Mouse (Mus musculus): ENCODE data around the gene Ripply3. TPM values are rescaled to one million over a fixed set of nuclear protein-coding genes. Genes with fewer than 3 reads are reported as not detected.
"Not testable (repeated sequence)": the region's sequence is repeated elsewhere in the genome, so short reads cannot be mapped to it uniquely, and the experiment has no call there.

The Ripply3 gene
- total RNA-seq, 2 experiments from 2014 or later, result 0.29 TPM; not detected in 1

DNA sequence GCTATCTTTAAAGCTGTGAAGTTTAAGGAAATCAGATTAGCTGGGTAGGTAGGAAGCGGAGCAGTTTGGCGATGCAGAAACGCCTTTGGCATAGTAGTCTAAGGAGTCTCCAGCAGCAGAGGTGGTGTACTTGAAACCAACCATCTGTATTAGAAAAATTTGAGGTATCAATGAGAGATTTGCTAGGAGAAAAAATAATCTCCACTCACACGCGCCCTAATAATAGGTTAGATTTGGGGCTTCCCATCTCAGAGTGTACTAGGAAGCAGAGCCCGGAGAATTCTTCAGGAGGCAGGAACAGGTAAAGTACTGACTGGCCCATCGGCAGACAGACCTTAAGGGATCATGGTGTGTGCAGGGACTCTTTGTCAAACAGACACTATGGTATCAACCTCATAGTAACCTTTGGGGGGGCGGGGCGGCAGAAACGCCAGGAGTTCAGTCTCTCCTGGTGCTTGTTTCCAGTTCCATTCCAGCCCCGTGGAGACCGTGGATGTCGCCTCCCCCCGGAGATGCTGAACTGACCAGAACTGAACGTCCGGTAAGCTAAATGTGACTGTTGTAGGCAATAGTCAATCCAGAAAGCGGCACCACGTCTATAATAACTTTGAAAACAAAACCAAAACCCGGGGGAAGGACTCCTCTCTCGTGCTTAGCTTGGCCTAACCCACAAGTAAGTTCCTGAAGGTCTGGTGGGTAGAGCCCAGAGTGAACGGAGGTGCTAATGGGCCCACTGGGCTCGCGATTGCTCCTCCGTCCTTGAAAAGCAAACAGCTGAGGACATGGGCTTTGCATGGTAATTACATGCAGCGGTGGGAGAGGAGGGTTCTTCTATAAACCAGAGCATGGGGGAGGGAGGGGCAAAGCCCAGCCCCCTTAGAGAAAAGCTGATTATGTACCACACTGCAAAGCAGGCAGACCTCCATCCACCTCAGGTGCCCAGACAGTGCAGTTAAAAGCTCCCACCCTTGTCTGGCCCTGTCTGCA lies 954 bp downstream of the Ripply3 start:
- H3K4me3 ChIP-seq, result peak overlapping the region; percentile 54
- DNase-seq (ENCODE audit: low spot score in 2 of 2), result no peak
- no peak overlapping the region for H3K27ac ChIP-seq
- TF ChIP-seq CTCF (conservative IDR thresholded peaks at IDR 0.05), result no peak

DNA sequence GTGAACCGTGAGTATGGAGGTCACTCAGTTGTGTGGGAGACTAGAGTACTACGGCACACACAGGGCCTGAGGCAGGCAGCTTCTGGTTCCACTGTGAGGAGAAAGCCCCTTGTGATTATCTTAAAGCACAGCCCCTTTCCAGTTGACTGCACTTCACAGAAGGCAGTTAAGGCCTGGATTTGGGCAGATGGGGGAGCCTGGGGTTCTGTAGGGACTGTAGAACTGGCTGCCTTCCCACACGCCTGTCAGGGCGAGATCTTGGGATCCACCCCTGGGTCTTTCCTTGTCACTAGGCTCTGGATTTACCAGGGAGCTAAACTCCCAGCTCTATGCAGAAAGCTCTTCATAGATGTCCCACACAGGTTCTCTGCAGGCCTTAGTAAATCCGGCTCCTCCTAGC lies 2.2 kb downstream of the Ripply3 start:
- Histone ChIP-seq H3K27ac (no peak overlapping the region), H3K4me3 (no peak overlapping the region)
- no peak for TF ChIP-seq CTCF (conservative IDR thresholded peaks at IDR 0.05)
- DNase-seq (ENCODE audit: low spot score in 2 of 2), result no peak

DNA sequence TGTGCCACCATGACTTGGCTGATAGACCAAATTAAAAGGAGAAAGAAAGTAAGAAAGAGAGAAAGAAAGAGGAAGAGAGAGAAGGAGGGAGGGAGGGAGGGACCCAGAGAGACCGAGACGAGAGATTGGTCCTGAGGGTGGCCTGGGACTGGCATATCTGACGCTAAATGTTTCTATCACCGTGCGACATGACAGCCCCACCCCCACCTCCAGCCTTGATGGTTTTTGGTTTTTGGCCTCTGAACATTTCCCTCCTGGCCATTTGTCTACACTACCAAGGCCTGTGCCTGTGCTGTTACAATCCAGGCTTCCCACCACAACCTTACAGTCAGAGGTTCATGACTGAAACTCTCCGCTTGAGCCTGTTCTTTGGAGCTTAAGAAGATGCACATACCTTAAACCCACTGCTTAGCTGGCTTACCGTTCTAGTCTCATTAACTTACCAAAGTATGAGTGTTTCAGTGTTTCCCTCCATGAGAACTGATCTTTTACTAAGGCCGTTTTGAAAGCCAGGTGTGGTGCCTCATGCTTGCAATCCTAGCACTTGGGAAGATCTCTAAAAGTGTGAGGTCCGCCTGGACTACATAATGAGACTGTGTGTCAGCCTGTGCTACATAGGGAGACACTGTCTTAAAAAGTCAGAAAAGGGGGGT lies 3.1 kb downstream of the Ripply3 start:
- TF ChIP-seq CTCF (conservative IDR thresholded peaks at IDR 0.05), result no peak
- no peak for DNase-seq (ENCODE audit: low spot score in 2 of 2)
- no peak overlapping the region for H3K4me3 ChIP-seq
- H3K27ac ChIP-seq, result no peak overlapping the region

DNA sequence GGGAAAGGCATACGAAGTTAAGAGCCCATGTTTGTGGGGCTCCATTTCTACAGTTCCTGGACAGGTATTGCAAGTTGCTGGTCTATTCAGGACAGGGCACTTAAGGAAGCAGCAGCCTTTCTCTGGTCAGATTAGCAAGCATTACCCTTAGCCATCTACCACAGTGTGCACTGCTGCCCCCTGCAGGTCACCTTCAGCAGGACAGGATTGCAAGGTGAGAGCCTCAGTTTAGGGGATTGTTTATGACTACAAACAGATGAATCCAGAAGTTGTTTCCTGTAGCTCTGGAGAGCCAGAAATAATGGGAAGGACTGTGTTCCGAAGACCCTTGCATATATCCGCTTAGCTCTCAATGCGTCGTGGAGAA lies 3.6 kb downstream of the Ripply3 start:
- H3K27ac ChIP-seq, result no peak overlapping the region
- DNase-seq (ENCODE audit: low spot score in 2 of 2), result peak in 1 of 2 experiments; percentile 63
- no peak overlapping the region for H3K4me3 ChIP-seq
- TF ChIP-seq CTCF (conservative IDR thresholded peaks at IDR 0.05), result peak; percentile 88

DNA sequence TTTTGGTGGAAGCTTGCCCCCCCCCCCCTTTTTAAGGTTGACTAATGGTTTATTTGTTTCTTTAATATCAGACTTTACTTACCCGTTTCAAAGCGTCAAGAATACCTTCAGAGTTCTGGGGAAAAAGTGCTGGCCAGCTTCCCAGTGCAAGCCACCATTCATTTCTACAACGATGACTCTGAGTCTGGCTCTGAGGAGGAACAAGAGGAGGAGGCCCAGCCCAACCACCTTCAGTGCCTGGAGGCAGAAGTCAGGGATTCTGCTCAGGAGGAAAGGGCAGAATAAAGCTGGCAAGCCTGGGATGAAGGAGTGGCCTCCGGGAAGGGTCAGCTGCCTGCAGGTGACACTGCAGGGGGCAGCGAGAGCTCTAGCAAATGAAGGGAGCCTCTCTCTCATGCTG lies 7.4 kb downstream of the Ripply3 start:
- no peak for TF ChIP-seq CTCF (conservative IDR thresholded peaks at IDR 0.05)
- Histone ChIP-seq H3K4me3 (no peak overlapping the region), H3K27ac (no peak overlapping the region)
- no peak for DNase-seq (ENCODE audit: low spot score in 2 of 2)

DNA sequence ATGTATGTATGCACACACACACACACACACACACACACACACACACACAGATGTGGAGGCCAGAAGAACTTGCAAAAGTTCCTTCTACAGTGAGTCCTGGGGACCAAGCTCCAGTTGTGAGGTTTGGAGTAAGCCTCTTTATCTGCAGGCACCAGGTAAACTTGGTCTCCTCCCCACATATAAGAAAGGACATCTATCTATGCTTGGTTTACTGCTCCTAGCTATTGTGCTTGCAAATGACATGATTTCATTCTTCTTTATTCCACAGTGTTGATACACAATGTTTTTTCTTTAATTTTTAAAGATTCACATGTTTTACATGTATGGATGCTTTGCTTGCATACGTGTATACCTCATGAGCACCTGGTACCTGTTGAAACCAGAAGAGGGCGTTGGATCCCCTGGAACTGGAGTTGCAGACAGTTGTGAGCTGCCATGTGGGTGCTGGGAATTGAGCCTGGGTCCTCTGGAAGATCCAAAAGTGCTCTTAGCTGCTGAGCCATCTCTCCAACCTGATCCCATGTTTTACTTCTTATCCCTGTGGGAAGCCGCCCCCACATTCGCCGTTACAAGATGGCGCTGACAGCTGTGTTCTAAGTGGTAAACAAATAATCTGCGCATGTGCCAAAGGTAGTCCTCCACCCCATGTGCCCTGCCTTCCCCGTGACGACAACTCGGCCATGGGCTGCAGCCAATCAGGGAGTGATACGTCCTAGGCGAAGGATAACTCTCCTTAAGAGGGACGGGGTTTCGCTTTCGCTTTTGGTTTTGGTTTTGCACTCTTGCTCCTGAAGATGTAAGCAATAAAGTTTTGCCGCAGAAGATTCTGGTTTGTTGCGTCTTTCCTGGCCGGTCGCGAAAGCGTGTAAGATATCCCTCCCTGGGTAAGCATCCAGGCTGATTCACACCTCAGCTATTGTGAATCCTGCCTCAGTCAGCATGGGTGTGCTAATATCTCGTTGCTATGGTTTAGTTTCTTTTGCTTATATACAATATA lies 11.2 kb downstream of the Ripply3 start:
- not testable (repeated sequence) for H3K4me3 ChIP-seq; H3K27ac ChIP-seq; DNase-seq (ENCODE audit: low spot score in 2 of 2)

DNA sequence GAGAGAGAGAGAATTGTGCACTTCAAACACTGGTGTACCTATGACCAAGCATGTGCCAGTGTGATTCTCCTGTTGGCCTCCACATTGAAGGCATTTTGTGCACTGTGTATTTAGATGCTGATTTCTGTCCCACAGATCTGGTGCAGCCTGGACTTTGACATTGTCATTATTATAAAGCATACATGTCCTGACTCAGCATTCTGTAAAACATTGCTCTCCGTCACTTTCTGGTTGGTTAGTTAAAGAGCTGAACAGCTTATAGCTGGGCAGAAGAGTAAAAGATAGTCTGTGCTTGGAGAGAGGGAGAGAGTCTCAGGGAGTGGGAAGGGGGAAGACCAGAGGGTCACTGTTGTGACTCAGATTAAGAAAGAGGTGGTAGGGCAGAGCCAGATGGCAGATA lies 17.5 kb downstream of the Ripply3 start:
- no peak for DNase-seq (ENCODE audit: low spot score in 2 of 2)
- no peak overlapping the region for H3K4me3 ChIP-seq
- TF ChIP-seq CTCF (conservative IDR thresholded peaks at IDR 0.05), result no peak
- H3K27ac ChIP-seq, result no peak overlapping the region

DNA sequence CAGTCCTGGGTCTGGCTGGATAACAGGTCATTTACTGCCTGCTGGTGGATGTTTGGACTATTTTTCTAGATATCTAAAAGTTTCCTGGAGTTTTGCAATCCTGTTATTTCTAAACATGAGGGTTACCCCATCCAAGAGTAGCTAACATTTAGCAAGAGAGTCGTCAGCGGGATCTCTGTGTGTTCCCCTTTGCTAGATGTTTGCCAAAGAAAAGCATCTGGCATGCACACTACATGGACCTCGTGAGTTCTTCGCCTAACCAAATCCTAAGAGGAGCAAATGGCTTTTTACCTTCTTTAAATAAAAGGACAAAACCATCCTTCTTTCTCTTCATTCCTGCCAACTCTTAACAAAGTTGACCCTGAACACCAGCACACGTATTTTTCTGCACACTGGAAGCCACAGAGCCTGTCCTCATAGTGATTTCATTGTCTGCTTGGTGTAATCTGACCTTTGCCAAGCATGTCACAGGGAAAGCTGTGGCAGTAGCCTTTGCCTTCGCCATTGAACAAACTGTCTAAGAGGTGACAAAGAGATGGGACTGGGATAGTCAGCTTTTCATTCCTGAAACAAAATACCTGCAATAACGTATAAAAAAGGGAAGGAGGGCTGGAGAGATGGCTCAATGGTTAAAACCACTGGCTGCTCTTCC lies 19.0 kb downstream of the Ripply3 start:
- no peak for DNase-seq (ENCODE audit: low spot score in 2 of 2)
- Histone ChIP-seq H3K4me3 (no peak overlapping the region), H3K27ac (no peak overlapping the region)
- TF ChIP-seq CTCF (conservative IDR thresholded peaks at IDR 0.05), result no peak

DNA sequence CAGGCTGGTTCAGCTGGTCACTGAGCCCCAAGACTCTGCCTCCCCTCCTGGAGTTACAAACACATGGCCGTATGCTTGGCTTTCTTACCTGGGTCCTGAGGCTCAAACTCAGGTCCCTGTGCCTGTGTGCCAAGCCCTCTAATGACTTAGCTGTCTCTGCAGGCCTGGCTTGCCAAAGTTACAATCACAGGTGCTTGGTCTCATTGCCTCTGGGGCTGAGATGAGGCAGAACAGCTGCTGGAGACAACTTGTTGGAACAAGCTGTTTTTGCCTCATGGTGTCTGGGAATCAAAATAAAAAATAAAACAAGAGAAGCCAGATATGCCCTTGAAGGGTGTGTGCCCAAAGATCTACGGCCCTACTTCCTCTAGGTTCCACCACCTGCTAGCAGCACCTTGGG lies 20.6 kb downstream of the Ripply3 start:
- no peak for DNase-seq (ENCODE audit: low spot score in 2 of 2)
- TF ChIP-seq CTCF (conservative IDR thresholded peaks at IDR 0.05), result no peak
- H3K27ac ChIP-seq, result no peak overlapping the region
- no peak overlapping the region for H3K4me3 ChIP-seq

DNA sequence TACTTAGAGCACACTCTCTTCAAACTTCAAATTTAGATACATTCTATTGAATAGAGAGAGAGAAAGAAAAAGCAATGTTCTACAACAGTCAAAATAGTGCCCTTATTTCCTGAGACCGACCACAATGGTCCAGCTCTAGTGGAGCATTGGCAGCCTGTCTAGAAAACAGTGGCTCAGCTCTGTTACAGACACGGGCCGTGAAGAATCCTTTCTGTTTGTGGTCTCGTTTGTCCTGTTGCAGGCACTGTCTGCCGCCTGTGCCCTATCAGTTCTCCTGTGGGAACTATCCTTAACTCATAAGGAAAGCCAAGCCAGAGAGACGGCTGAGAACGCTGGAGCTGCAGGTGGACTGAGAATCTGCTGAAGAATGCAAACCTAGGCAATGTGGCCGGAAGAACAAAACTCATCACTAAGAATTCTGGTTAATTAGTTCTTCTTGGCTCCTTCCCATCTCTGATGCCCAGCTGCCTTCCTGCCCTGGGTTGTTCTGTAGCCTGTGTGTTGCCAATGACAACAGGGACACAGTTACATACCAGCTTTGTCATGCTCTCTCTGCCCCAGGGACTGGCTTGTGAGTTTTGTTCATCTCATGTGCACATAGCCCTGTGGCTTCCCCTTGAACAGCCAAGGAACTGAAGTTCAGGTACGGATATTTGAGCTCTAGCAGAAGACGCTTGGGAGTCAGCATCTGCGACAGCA lies 21.5 kb downstream of the Ripply3 start:
- Histone ChIP-seq H3K4me3 (peak overlapping the region; percentile 19; the same call in 1 of the 2 replicates), H3K27ac (peak overlapping the region; percentile 47; the same call in 1 of the 2 replicates)
- no peak for TF ChIP-seq CTCF (conservative IDR thresholded peaks at IDR 0.05)
- no peak for DNase-seq (ENCODE audit: low spot score in 2 of 2)

DNA sequence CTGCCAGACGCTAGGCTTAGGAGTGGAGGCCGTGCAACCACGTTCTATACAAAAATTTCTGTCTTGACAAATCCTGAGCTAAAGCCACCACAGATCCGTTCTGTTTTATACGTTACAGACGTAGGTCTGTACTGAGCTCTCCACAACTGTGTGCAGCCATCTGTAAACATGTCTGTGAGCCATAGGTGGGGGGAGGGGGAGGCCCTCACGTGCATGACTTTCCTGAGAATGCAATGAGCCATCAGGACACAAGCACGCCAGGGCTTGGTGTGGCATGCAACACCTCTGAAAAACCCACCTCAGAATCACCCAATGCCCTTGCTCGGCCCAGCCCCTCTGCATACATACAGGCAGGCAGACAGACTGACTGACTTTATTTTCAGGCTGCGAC lies 22.1 kb downstream of the Ripply3 start:
- Histone ChIP-seq H3K4me3 (no peak overlapping the region), H3K27ac (peak overlapping the region; percentile 47; the same call in 1 of the 2 replicates)
- no peak for DNase-seq (ENCODE audit: low spot score in 2 of 2)
- no peak for TF ChIP-seq CTCF (conservative IDR thresholded peaks at IDR 0.05)

All from layer of hippocampus, adult 2 months (tissue).